Mouse (Mus musculus): ENCODE results near the gene Rnpepl1. TPM values are rescaled to one million over a fixed set of nuclear protein-coding genes. Genes with fewer than 3 reads are reported as not detected.

Gene Rnpepl1
- total and polyA plus RNA-seq, 3 experiments = 5.1 to 20.2 (median 14.6) TPM

DNA sequence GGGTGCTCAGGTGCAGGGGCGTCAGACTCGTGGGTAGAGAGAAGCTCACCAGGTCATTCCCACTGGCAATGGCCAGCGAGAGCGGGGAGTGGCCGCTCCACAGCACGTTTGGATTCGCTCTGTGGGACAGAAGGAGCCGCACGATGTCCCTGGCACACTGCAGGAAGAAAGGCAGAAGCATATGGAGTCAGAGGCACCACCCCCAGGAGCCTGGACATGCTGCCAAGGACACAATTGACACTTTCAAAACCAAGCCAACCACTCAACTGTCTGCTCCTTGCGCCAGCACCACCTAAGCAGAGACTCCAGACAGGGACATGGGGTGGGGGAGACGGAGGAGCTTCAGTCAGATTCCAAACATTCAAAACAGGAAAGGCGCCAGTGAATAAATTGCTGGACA lies 31.3 kb upstream of the Rnpepl1 start:
- DNase-seq (ENCODE audit: extremely low read depth) = no peak
- TF ChIP-seq TBP (conservative IDR thresholded peaks at IDR 0.05; ENCODE audit: low read depth, low read length) = no peak
- no peak for TF ChIP-seq MAZ (IDR thresholded peaks at IDR 0.05; ENCODE audit: low read depth, low read length)
- TF ChIP-seq MAFK (IDR thresholded peaks at IDR 0.05; ENCODE audit: insufficient replicate concordance, low read length) = no peak
- TF ChIP-seq MXI1 (IDR thresholded peaks at IDR 0.05; ENCODE audit: low read depth, low read length) = no peak
- TF ChIP-seq POLR2AphosphoS2 (IDR thresholded peaks at IDR 0.05; ENCODE audit: low read depth, low read length) = no peak
- TF ChIP-seq IRF4 (IDR thresholded peaks at IDR 0.05; ENCODE audit: low read depth, low read length) = no peak
- no peak for TF ChIP-seq E2F4 (IDR thresholded peaks at IDR 0.05; ENCODE audit: insufficient replicate concordance, low read depth, low read length)
- no peak for TF ChIP-seq MAX (IDR thresholded peaks at IDR 0.05; ENCODE audit: low read length)
- no peak for TF ChIP-seq JUN (IDR thresholded peaks at IDR 0.05; ENCODE audit: insufficient read depth, low read depth, low read length)
- no peak for TF ChIP-seq CTCF (conservative IDR thresholded peaks at IDR 0.05 in 1 of 2, IDR thresholded peaks at IDR 0.05 in 1 of 2; ENCODE audit: low read depth in 2 of 2, low read length in 2 of 2)
- no peak for TF ChIP-seq ETS1 (conservative IDR thresholded peaks at IDR 0.05; ENCODE audit: low read depth, low read length)
- no peak for TF ChIP-seq RAD21 (IDR thresholded peaks at IDR 0.05; ENCODE audit: low read depth, low read length)
- no peak for TF ChIP-seq USF1 (IDR thresholded peaks at IDR 0.05; ENCODE audit: low read depth, low read length)
- TF ChIP-seq SIN3A (IDR thresholded peaks at IDR 0.05; ENCODE audit: low read length) = no peak
- no peak for TF ChIP-seq UBTF (IDR thresholded peaks at IDR 0.05; ENCODE audit: low read depth, low read length)
- TF ChIP-seq CHD2 (IDR thresholded peaks at IDR 0.05; ENCODE audit: low read length) = no peak
- TF ChIP-seq NELFE (IDR thresholded peaks at IDR 0.05; ENCODE audit: low read depth, low read length) = no peak
- TF ChIP-seq EP300 (IDR thresholded peaks at IDR 0.05; ENCODE audit: low read length) = no peak
- no peak for TF ChIP-seq MYC (IDR thresholded peaks at IDR 0.05; ENCODE audit: low read depth, low read length)
- Histone ChIP-seq H3K4me3 (replicated peaks in 1 of 3; ENCODE audit: low read depth in 2 of 3, low read length in 2 of 3, poor library complexity in 1 of 3) (no peak overlapping the region), H3K36me3 (replicated peaks in 1 of 2; ENCODE audit: control insufficient read depth in 1 of 2, insufficient read depth in 1 of 2, low read length in 1 of 2) (no peaks in the 10 kb centered on the region), H3K9me3 (replicated peaks; ENCODE audit: low read length) (no peaks in the 10 kb centered on the region), H3K27ac (ENCODE audit: insufficient read depth, low read depth) (no peak overlapping the region), H3K27me3 (replicated peaks) (peaks cover 98% of the 10 kb centered on the region), H3K4me1 (ENCODE audit: control insufficient read depth in 1 of 2, insufficient read depth in 2 of 2) (no peaks in the 10 kb centered on the region), H3K79me2 (replicated peaks; ENCODE audit: control insufficient read depth, extremely low read depth, insufficient read depth, poor library complexity, severe bottlenecking) (no peaks in the 10 kb centered on the region), H3K4me2 (ENCODE audit: insufficient read depth, low read depth, poor library complexity, severe bottlenecking) (no peak overlapping the region), H3K9ac (ENCODE audit: insufficient read depth, low read depth) (no peak overlapping the region)
- dilution Hi-C loops (cut with MboI; ENCODE audit: extremely low pct_ligation_motif_present, extremely low pct_unique_long_range_greater_than_20kb, low sequenced_read_pairs) = no loop called here
- in situ Hi-C loops (cut with MboI; ENCODE audit: low pct_ligation_motif_present, low pct_unique_long_range_greater_than_20kb, low sequenced_read_pairs) = no loop called here

GRCm38 (mm10) chr1:92880101-92880500 lies 30.5 kb upstream of the Rnpepl1 start:
- no peaks in the 10 kb centered on the region for H3K4me1 ChIP-seq (ENCODE audit: control insufficient read depth in 1 of 2, insufficient read depth in 2 of 2)
- dilution Hi-C loops (cut with MboI; ENCODE audit: extremely low pct_ligation_motif_present, extremely low pct_unique_long_range_greater_than_20kb, low sequenced_read_pairs) (no loop called here), in situ Hi-C loops (cut with MboI; ENCODE audit: low pct_ligation_motif_present, low pct_unique_long_range_greater_than_20kb, low sequenced_read_pairs) (no loop called here)
- no peak overlapping the region for H3K9ac ChIP-seq (ENCODE audit: insufficient read depth, low read depth)
- DNase-seq (ENCODE audit: extremely low read depth) = no peak
- H3K36me3 ChIP-seq (replicated peaks in 1 of 2; ENCODE audit: control insufficient read depth in 1 of 2, insufficient read depth in 1 of 2, low read length in 1 of 2) = no peaks in the 10 kb centered on the region
- H3K27ac ChIP-seq (ENCODE audit: insufficient read depth, low read depth) = no peak overlapping the region
- TF ChIP-seq JUN (IDR thresholded peaks at IDR 0.05; ENCODE audit: insufficient read depth, low read depth, low read length) = no peak
- TF ChIP-seq MAX (IDR thresholded peaks at IDR 0.05; ENCODE audit: low read length) = no peak
- no peak for TF ChIP-seq E2F4 (IDR thresholded peaks at IDR 0.05; ENCODE audit: insufficient replicate concordance, low read depth, low read length)
- TF ChIP-seq TCF12 (IDR thresholded peaks at IDR 0.05; ENCODE audit: low read depth, low read length) = no peak
- TF ChIP-seq PAX5 (IDR thresholded peaks at IDR 0.05; ENCODE audit: low read length) = no peak
- TF ChIP-seq MAFK (IDR thresholded peaks at IDR 0.05; ENCODE audit: insufficient replicate concordance, low read length) = no peak
- no peak for TF ChIP-seq MYC (IDR thresholded peaks at IDR 0.05; ENCODE audit: low read depth, low read length)
- no peak for TF ChIP-seq POLR2AphosphoS2 (IDR thresholded peaks at IDR 0.05; ENCODE audit: low read depth, low read length)
- no peak for TF ChIP-seq ETS1 (conservative IDR thresholded peaks at IDR 0.05; ENCODE audit: low read depth, low read length)
- no peak for TF ChIP-seq NRF1 (IDR thresholded peaks at IDR 0.05; ENCODE audit: low read depth, low read length)
- TF ChIP-seq UBTF (IDR thresholded peaks at IDR 0.05; ENCODE audit: low read depth, low read length) = no peak
- TF ChIP-seq USF1 (IDR thresholded peaks at IDR 0.05; ENCODE audit: low read depth, low read length) = no peak
- no peak for TF ChIP-seq POLR2A (IDR thresholded peaks at IDR 0.05; ENCODE audit: low read depth, low read length)
- no peak for TF ChIP-seq SMC3 (IDR thresholded peaks at IDR 0.05; ENCODE audit: low read depth, low read length)
- no peak for TF ChIP-seq ZKSCAN1 (IDR thresholded peaks at IDR 0.05; ENCODE audit: borderline replicate concordance, low read depth, low read length)
- no peak for TF ChIP-seq ZNF384 (IDR thresholded peaks at IDR 0.05; ENCODE audit: low read depth, low read length)
- TF ChIP-seq TBP (conservative IDR thresholded peaks at IDR 0.05; ENCODE audit: low read depth, low read length) = no peak
- no peak for TF ChIP-seq CHD2 (IDR thresholded peaks at IDR 0.05; ENCODE audit: low read length)
- no peak overlapping the region for H3K4me2 ChIP-seq (ENCODE audit: insufficient read depth, low read depth, poor library complexity, severe bottlenecking)
- no peaks in the 10 kb centered on the region for H3K79me2 ChIP-seq (replicated peaks; ENCODE audit: control insufficient read depth, extremely low read depth, insufficient read depth, poor library complexity, severe bottlenecking)
- H3K27me3 ChIP-seq (replicated peaks) = peaks cover 97% of the 10 kb centered on the region
- H3K4me3 ChIP-seq (replicated peaks in 1 of 3; ENCODE audit: low read depth in 2 of 3, low read length in 2 of 3, poor library complexity in 1 of 3) = no peak overlapping the region
- H3K9me3 ChIP-seq (replicated peaks; ENCODE audit: low read length) = no peaks in the 10 kb centered on the region
